Mouse (Mus musculus) bone marrow, adult 2 months (tissue): Measurements from ENCODE around the gene Gm13288. TPM values are rescaled to one million over a fixed set of nuclear protein-coding genes. Genes with fewer than 3 reads are reported as not detected.
A peak's percentile ranks its signal among the peaks of the same experiment; 100 is the strongest.
"Not testable (repeated sequence)": the region's sequence is repeated elsewhere in the genome, so short reads cannot be mapped to it uniquely, and the experiment has no call there.

Source experiments
- H3K27ac ChIP-seq: fragments of 200-500 bp; 2 replicates; pipeline ENCODE4 v1.5.1; 2012; ENCODE audit warnings: low read depth, mild to moderate bottlenecking, control low read depth, inconsistent platforms, low read length; ENCODE audit not compliant: control insufficient read depth, poor library complexity, insufficient read depth
- H3K4me1 ChIP-seq: fragments of 200-500 bp; 2 replicates; pipeline ENCODE4 v1.6.1; 2011; ENCODE audit warnings: low read length; ENCODE audit not compliant: control insufficient read depth, insufficient read depth
- H3K4me3 ChIP-seq: fragments of 200-500 bp; replicated peaks from 2 replicates; pipeline ENCODE3; 2011; ENCODE audit warnings: mild to moderate bottlenecking, low read depth, low read length, control low read depth; ENCODE audit not compliant: control insufficient read depth
- CTCF ChIP-seq: fragments of 200-500 bp; IDR thresholded peaks from 2 replicates; pipeline ENCODE4 v1.5.1; 2011; ENCODE audit warnings: low read length, control low read depth; ENCODE audit not compliant: control insufficient read depth, insufficient read depth
- WGBS: fragments of 180-500 bp; shearing (Covaris S2); methylation state at CpG from one replicate; pipeline ENCODE4 v1.1.7; 2018; 5-methylcytosine and 5-hydroxymethylcytosine counted together
- polyA plus RNA-seq: library from polyadenylated mRNA; stranded (reverse); fragments of >200 nt; gene quantifications from 2 replicates; pipeline ENCODE4 v1.2.4, GENCODE M21; 2011; ENCODE audit warnings: low replicate concordance; ENCODE audit not compliant: missing spikeins, insufficient read depth, insufficient read length

Gene Gm13288
- polyA plus RNA-seq, 1 experiment, result not detected

GRCm38 (mm10) chr4:88780320-88780719, 25.0 kb upstream of the Gm13288 start:
- H3K4me3 ChIP-seq, H3K27ac ChIP-seq, H3K4me1 ChIP-seq: not testable (repeated sequence)
- 67% methylated on average over 16 of the region's 18 CpGs for WGBS

GRCm38 (mm10) chr4:88781831-88782230, 23.5 kb upstream of the Gm13288 start, which contains the start of gene Ifnz:
Gene Ifnz (plus strand): TSS chr4:88782131.
- H3K4me3 ChIP-seq, H3K4me1 ChIP-seq: not testable (repeated sequence)
- 8% methylated on average over 5 of the region's 7 CpGs for WGBS
- peak within 1 kb of the TSS; percentile 69; the same call in 1 of the 2 replicates for H3K27ac ChIP-seq

DNA sequence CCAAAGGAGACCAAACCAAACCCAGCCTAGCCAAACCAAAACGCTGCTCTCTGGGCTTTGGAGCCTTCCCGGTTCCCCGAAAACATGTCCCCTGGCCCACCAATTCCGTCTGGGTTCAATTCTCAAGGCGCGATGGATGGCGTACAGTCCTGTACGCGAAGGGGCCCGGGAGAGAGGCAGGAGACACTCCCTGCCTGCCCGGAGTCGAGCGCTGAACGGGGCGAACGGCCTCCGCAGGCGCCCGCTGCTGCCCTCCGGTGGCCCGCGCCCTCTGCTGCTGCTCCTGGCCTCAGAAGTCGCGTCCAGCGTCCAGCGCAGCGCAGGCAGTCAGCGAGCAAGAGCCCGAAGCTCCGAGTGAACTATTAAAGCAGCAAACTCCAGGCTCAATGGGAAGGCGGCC, 23.0 kb upstream of the Gm13288 start:
- H3K27ac ChIP-seq, result peak overlapping the region; percentile 69; the same call in 1 of the 2 replicates

GRCm38 (mm10) chr4:88785409-88785808, 19.9 kb upstream of the Gm13288 start, which contains the start of gene Gm13276:
Gene Gm13276 (plus strand): TSS chr4:88785709.
- no CpG with 5 or more reads among the region's 27 CpGs for WGBS

More for the DNA sequence above, 23.0 kb upstream of the Gm13288 start:
- WGBS, result under 1% methylated on average over 16 of the region's 31 CpGs
- not testable (repeated sequence) for H3K4me3 ChIP-seq, H3K4me1 ChIP-seq

GRCm38 (mm10) chr4:88788402-88788801, 16.9 kb upstream of the Gm13288 start, which contains the start of gene Gm13277:
Gene Gm13277 (plus strand): TSS chr4:88788632.
- not testable (repeated sequence) for H3K4me1 ChIP-seq, H3K4me3 ChIP-seq, H3K27ac ChIP-seq
- peak; percentile 45 for TF ChIP-seq CTCF
- 0% methylated on average over 3 of the region's 28 CpGs for WGBS

More at GRCm38 (mm10) chr4:88785409-88785808, 19.9 kb upstream of the Gm13288 start, which contains the start of gene Gm13276:
- not testable (repeated sequence) for H3K4me3 ChIP-seq, H3K27ac ChIP-seq, H3K4me1 ChIP-seq

DNA sequence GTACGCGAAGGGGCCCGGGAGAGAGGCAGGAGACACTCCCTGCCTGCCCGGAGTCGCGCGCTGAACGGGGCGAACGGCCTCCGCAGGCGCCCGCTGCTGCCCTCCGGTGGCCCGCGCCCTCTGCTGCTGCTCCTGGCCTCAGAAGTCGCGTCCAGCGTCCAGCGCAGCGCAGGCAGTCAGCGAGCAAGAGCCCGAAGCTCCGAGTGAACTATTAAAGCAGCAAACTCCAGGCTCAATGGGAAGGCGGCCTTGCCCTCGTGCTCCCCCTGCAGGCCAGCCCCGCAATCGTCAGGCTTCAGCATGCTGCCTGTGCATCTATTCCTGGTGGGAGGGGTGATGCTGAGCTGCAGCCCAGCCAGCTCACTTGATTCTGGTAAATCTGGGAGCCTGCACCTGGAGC, 14.1 kb upstream of the Gm13288 start, which contains the start of gene Gm13278:
Gene Gm13278, plus strand, starts transcription at position 301 of the 400 bp plus-strand sequence.
- WGBS, result no CpG with 5 or more reads among the region's 28 CpGs
- H3K4me3 ChIP-seq, H3K4me1 ChIP-seq, H3K27ac ChIP-seq: not testable (repeated sequence)

DNA sequence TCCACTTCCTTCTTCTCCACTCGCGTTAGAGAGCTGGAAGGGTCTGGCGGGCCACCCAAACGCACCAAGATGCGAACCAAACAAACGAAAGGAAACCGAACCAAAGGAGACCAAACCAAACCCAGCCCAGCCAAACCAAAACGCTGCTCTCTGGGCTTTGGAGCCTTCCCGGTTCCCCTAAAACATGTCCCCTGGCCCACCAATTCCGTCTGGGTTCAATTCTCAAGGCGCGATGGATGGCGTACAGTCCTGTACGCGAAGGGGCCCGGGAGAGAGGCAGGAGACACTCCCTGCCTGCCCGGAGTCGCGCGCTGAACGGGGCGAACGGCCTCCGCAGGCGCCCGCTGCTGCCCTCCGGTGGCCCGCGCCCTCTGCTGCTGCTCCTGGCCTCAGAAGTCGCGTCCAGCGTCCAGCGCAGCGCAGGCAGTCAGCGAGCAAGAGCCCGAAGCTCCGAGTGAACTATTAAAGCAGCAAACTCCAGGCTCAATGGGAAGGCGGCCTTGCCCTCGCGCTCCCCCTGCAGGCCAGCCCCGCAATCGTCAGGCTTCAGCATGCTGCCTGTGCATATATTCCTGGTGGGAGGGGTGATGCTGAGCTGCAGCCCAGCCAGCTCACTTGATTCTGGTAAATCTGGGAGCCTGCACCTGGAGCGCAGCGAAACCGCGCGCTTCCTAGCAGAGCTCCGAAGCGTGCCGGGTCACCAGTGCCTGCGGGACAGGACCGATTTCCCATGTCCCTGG, 11.2 kb upstream of the Gm13288 start, which contains the start of gene Gm13275:
Gene Gm13275, plus strand, starts transcription at position 552 of the 740 bp plus-strand sequence.
- WGBS, result 0% methylated on average over 18 of the region's 52 CpGs
- H3K4me3 ChIP-seq, H3K27ac ChIP-seq, H3K4me1 ChIP-seq: not testable (repeated sequence)

- WGBS, result no CpG with 5 or more reads among the region's 28 CpGs
- not testable (repeated sequence) for H3K27ac ChIP-seq, H3K4me1 ChIP-seq, H3K4me3 ChIP-seq
Observed at GRCm38 (mm10) chr4:88797097-88797496, 8.2 kb upstream of the Gm13288 start, which contains the start of gene Gm13279. Gene Gm13279 (plus strand): TSS chr4:88797397.

- not testable (repeated sequence) for H3K4me3 ChIP-seq, H3K4me1 ChIP-seq, H3K27ac ChIP-seq
- 2% methylated on average over 6 of the region's 7 CpGs for WGBS
Observed at GRCm38 (mm10) chr4:88799365-88799764, 6.0 kb upstream of the Gm13288 start, which contains the start of gene Gm13285. Gene Gm13285 (plus strand): TSS chr4:88799665.

DNA sequence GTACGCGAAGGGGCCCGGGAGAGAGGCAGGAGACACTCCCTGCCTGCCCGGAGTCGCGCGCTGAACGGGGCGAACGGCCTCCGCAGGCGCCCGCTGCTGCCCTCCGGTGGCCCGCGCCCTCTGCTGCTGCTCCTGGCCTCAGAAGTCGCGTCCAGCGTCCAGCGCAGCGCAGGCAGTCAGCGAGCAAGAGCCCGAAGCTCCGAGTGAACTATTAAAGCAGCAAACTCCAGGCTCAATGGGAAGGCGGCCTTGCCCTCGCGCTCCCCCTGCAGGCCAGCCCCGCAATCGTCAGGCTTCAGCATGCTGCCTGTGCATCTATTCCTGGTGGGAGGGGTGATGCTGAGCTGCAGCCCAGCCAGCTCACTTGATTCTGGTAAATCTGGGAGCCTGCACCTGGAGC, 2.4 kb upstream of the Gm13288 start, which contains the start of gene Gm13287:
Gene Gm13287, plus strand, starts transcription at position 301 of the 400 bp plus-strand sequence.
- no CpG with 5 or more reads among the region's 29 CpGs for WGBS
- not testable (repeated sequence) for H3K4me1 ChIP-seq, H3K27ac ChIP-seq, H3K4me3 ChIP-seq

DNA sequence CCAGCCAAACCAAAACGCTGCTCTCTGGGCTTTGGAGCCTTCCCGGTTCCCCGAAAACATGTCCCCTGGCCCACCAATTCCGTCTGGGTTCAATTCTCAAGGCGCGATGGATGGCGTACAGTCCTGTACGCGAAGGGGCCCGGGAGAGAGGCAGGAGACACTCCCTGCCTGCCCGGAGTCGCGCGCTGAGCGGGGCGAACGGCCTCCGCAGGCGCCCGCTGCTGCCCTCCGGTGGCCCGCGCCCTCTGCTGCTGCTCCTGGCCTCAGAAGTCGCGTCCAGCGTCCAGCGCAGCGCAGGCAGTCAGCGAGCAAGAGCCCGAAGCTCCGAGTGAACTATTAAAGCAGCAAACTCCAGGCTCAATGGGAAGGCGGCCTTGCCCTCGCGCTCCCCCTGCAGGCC, 430 bp downstream of the Gm13288 start:
- not testable (repeated sequence) for H3K4me3 ChIP-seq, H3K4me1 ChIP-seq, H3K27ac ChIP-seq
- WGBS, result no CpG with 5 or more reads among the region's 34 CpGs
